Mouse (Mus musculus): ENCODE measurements at regions not wholly inside any gene's neighbourhood (a gene's known extent, or its start where the extent isn't known, plus 50 kb on each side); places are given as distances from the start of the nearest gene placed in this dataset.

- H3K9me3 ChIP-seq (ENCODE audit: control insufficient read depth, insufficient read depth, low read depth, low read length), result no peaks in the 10 kb centered on the region
- no peak for TF ChIP-seq HCFC1 (IDR thresholded peaks at IDR 0.05; ENCODE audit: borderline replicate concordance, insufficient read depth, low read length)
- no peak for TF ChIP-seq MAFK (IDR thresholded peaks at IDR 0.05; ENCODE audit: insufficient read depth, low read depth, low read length)
- in situ Hi-C loops (cut with MboI; ENCODE audit: low sequenced_read_pairs in 2 of 2, unreplicated experiment in 2 of 2), result no loop called here
- H3K27ac ChIP-seq (ENCODE audit: insufficient read depth, low read depth, low read length, poor library complexity, severe bottlenecking), result no peak overlapping the region
- no peak overlapping the region for H3K9ac ChIP-seq (ENCODE audit: insufficient read depth, low read depth, low read length, poor library complexity, severe bottlenecking)
- no peaks in the 10 kb centered on the region for H3K36me3 ChIP-seq (ENCODE audit: control insufficient read depth, insufficient read depth, low read length, poor library complexity, severe bottlenecking)
- H3K4me3 ChIP-seq (ENCODE audit: insufficient read depth in 1 of 2, low read depth in 1 of 2, low read length in 2 of 2, poor library complexity in 1 of 2, severe bottlenecking in 1 of 2), result no peak overlapping the region
- H3K4me1 ChIP-seq (ENCODE audit: control insufficient read depth in 2 of 2, insufficient read depth in 2 of 2, low read length in 2 of 2, poor library complexity in 1 of 2), result no peaks in the 10 kb centered on the region
- DNase-seq (ENCODE audit: low read depth, low spot score), result no peak
Measured at GRCm38 (mm10) chr6:16187983-16188550, 467.6 kb downstream of the Mdfic start.

GRCm38 (mm10) chr6:16212975-16213374, 492.5 kb downstream of the Mdfic start:
- H3K36me3 ChIP-seq (ENCODE audit: control insufficient read depth, insufficient read depth, low read length, poor library complexity, severe bottlenecking), result no peaks in the 10 kb centered on the region
- H3K4me1 ChIP-seq (ENCODE audit: control insufficient read depth in 2 of 2, insufficient read depth in 2 of 2, low read length in 2 of 2, poor library complexity in 1 of 2), result no peaks in the 10 kb centered on the region
- TF ChIP-seq ZC3H11A (IDR thresholded peaks at IDR 0.05; ENCODE audit: borderline replicate concordance, low read depth, low read length), result no peak
- no peak for TF ChIP-seq CHD2 (IDR thresholded peaks at IDR 0.05; ENCODE audit: low read depth, low read length)
- H3K27ac ChIP-seq (ENCODE audit: insufficient read depth, low read depth, low read length, poor library complexity, severe bottlenecking), result no peak overlapping the region
- DNase-seq (ENCODE audit: low read depth, low spot score), result no peak
- in situ Hi-C loops (cut with MboI; ENCODE audit: low sequenced_read_pairs in 2 of 2, unreplicated experiment in 2 of 2), result no loop called here
- no peak overlapping the region for H3K9ac ChIP-seq (ENCODE audit: insufficient read depth, low read depth, low read length, poor library complexity, severe bottlenecking)
- H3K9me3 ChIP-seq (ENCODE audit: control insufficient read depth, insufficient read depth, low read depth, low read length), result no peaks in the 10 kb centered on the region
- no peak overlapping the region for H3K4me3 ChIP-seq (ENCODE audit: insufficient read depth in 1 of 2, low read depth in 1 of 2, low read length in 2 of 2, poor library complexity in 1 of 2, severe bottlenecking in 1 of 2)

GRCm38 (mm10) chr6:16213635-16214034, 493.2 kb downstream of the Mdfic start:
- TF ChIP-seq MAFK (IDR thresholded peaks at IDR 0.05; ENCODE audit: insufficient read depth, low read depth, low read length) (no peak), ZC3H11A (IDR thresholded peaks at IDR 0.05; ENCODE audit: borderline replicate concordance, low read depth, low read length) (no peak), HCFC1 (IDR thresholded peaks at IDR 0.05; ENCODE audit: borderline replicate concordance, insufficient read depth, low read length) (no peak), ZNF384 (IDR thresholded peaks at IDR 0.05; ENCODE audit: low read depth, low read length) (no peak), CHD2 (IDR thresholded peaks at IDR 0.05; ENCODE audit: low read depth, low read length) (no peak)
- H3K9ac ChIP-seq (ENCODE audit: insufficient read depth, low read depth, low read length, poor library complexity, severe bottlenecking), result no peak overlapping the region
- no peaks in the 10 kb centered on the region for H3K9me3 ChIP-seq (ENCODE audit: control insufficient read depth, insufficient read depth, low read depth, low read length)
- in situ Hi-C loops (cut with MboI; ENCODE audit: low sequenced_read_pairs in 2 of 2, unreplicated experiment in 2 of 2), result no loop called here
- no peaks in the 10 kb centered on the region for H3K4me1 ChIP-seq (ENCODE audit: control insufficient read depth in 2 of 2, insufficient read depth in 2 of 2, low read length in 2 of 2, poor library complexity in 1 of 2)
- H3K36me3 ChIP-seq (ENCODE audit: control insufficient read depth, insufficient read depth, low read length, poor library complexity, severe bottlenecking), result no peaks in the 10 kb centered on the region
- no peak for DNase-seq (ENCODE audit: low read depth, low spot score)
- H3K4me3 ChIP-seq (ENCODE audit: insufficient read depth in 1 of 2, low read depth in 1 of 2, low read length in 2 of 2, poor library complexity in 1 of 2, severe bottlenecking in 1 of 2), result no peak overlapping the region
- no peak overlapping the region for H3K27ac ChIP-seq (ENCODE audit: insufficient read depth, low read depth, low read length, poor library complexity, severe bottlenecking)

- no peaks in the 10 kb centered on the region for H3K9me3 ChIP-seq (ENCODE audit: control insufficient read depth, insufficient read depth, low read depth, low read length)
- no peaks in the 10 kb centered on the region for H3K4me1 ChIP-seq (ENCODE audit: control insufficient read depth in 2 of 2, insufficient read depth in 2 of 2, low read length in 2 of 2, poor library complexity in 1 of 2)
- H3K36me3 ChIP-seq (ENCODE audit: control insufficient read depth, insufficient read depth, low read length, poor library complexity, severe bottlenecking), result no peaks in the 10 kb centered on the region
- in situ Hi-C loops (cut with MboI; ENCODE audit: low sequenced_read_pairs in 2 of 2, unreplicated experiment in 2 of 2), result no loop called here
- no peak overlapping the region for H3K27ac ChIP-seq (ENCODE audit: insufficient read depth, low read depth, low read length, poor library complexity, severe bottlenecking)
- H3K9ac ChIP-seq (ENCODE audit: insufficient read depth, low read depth, low read length, poor library complexity, severe bottlenecking), result no peak overlapping the region
- peak; percentile 26 for DNase-seq (ENCODE audit: low read depth, low spot score)
- no peak overlapping the region for H3K4me3 ChIP-seq (ENCODE audit: insufficient read depth in 1 of 2, low read depth in 1 of 2, low read length in 2 of 2, poor library complexity in 1 of 2, severe bottlenecking in 1 of 2)
- TF ChIP-seq CHD2 (IDR thresholded peaks at IDR 0.05; ENCODE audit: low read depth, low read length) (no peak), ZC3H11A (IDR thresholded peaks at IDR 0.05; ENCODE audit: borderline replicate concordance, low read depth, low read length) (peak; percentile 63)
Measured at GRCm38 (mm10) chr6:16221002-16221627, 500.7 kb downstream of the Mdfic start.
